Mouse (Mus musculus): ENCODE results near the gene Slc51b. TPM values are rescaled to one million over a fixed set of nuclear protein-coding genes. Genes with fewer than 3 reads are reported as not detected.

Gene Slc51b
- total RNA-seq, 2 experiments from 2014 or later, result not detected

- peak overlapping the region; percentile 42 for H3K4me3 ChIP-seq
Observed at GRCm38 (mm10) chr9:65404331-65405183, 18.2 kb downstream of the Slc51b start.

GRCm38 (mm10) chr9:65399934-65400333, 22.8 kb downstream of the Slc51b start:
- peak overlapping the region; percentile 79 for H3K27ac ChIP-seq
- DNase-seq, result peak; percentile 21
- intact Hi-C loops (cut with DNase I), result no loop called here

More at GRCm38 (mm10) chr9:65404331-65405183, 18.2 kb downstream of the Slc51b start:
- peak; percentile 90 for DNase-seq
- peak overlapping the region; percentile 79 for H3K27ac ChIP-seq
- no peak for TF ChIP-seq CTCF (IDR thresholded peaks at IDR 0.05)
- intact Hi-C loops (cut with DNase I), result no loop called here

GRCm38 (mm10) chr9:65398279-65398678, 24.5 kb downstream of the Slc51b start, which contains the start of gene Rasl12:
Gene Rasl12, plus strand, starts transcription at chr9:65398506.
- TF ChIP-seq CTCF (IDR thresholded peaks at IDR 0.05), result no peak
- DNase-seq, result peak; percentile 84
- intact Hi-C loops (cut with DNase I), result no loop called here
- Histone ChIP-seq H3K27ac (peak within 1 kb of the TSS; percentile 79), H3K4me3 (peak within 1 kb of the TSS; percentile 74)

More at GRCm38 (mm10) chr9:65399934-65400333, 22.8 kb downstream of the Slc51b start:
- TF ChIP-seq CTCF (IDR thresholded peaks at IDR 0.05), result no peak
- H3K4me3 ChIP-seq, result peak overlapping the region; percentile 74

GRCm38 (mm10) chr9:65394360-65394759, 28.4 kb downstream of the Slc51b start:
- intact Hi-C loops (cut with DNase I), result no loop called here
- Histone ChIP-seq H3K27ac (peak overlapping the region; percentile 96), H3K4me3 (no peak overlapping the region)
- peak; percentile 35 for DNase-seq
- TF ChIP-seq CTCF (IDR thresholded peaks at IDR 0.05), result no peak

- intact Hi-C loops (cut with DNase I), result loop anchor here (2.0 kb wide), 2 partner anchors 23 to 39 kb away; no protein-coding TSS in a partner anchor
- peak; percentile 48 for DNase-seq
- Histone ChIP-seq H3K27ac (peak overlapping the region; percentile 96), H3K4me3 (no peak overlapping the region)
- no peak for TF ChIP-seq CTCF (IDR thresholded peaks at IDR 0.05)
Observed at GRCm38 (mm10) chr9:65393606-65394005, 29.1 kb downstream of the Slc51b start.

- Histone ChIP-seq H3K4me3 (no peak overlapping the region), H3K27ac (peak overlapping the region; percentile 96)
- intact Hi-C loops (cut with DNase I), result loop anchor here (2.0 kb wide), 2 partner anchors 24 to 40 kb away; no protein-coding TSS in a partner anchor
- peak; percentile 85 for TF ChIP-seq CTCF (IDR thresholded peaks at IDR 0.05)
- peak; percentile 84 for DNase-seq
Observed at GRCm38 (mm10) chr9:65392638-65393364, 30.0 kb downstream of the Slc51b start.

DNA sequence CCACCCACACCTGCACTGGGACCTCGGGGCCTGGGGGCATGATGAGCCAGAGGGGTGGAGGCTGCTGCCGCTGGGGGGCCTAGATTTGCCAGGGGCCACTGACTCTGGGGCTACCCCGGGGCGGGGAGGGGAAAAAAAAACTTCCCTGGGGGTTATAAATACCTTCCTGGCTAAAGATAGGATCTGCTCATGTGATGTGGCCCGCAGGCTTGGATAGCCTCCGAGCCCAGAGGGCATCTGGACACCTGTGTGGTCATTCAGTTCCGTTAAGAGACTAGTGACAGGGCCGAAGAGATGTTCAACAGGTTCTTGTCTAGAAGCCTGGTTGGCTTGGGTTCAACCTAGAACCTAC, 31.2 kb downstream of the Slc51b start, which contains the start of gene Kbtbd13:
Gene Kbtbd13, minus strand, starts transcription at position 40 of the 352 bp plus-strand sequence.
- intact Hi-C loops (cut with DNase I), result loop anchor here (2.0 kb wide), 1 partner anchor 45 kb away; the partner anchor contains the start of gene Pdcd7
- peak within 1 kb of the TSS; percentile 75 for H3K4me3 ChIP-seq
- peak; percentile 84 for DNase-seq
- no peak for TF ChIP-seq CTCF (IDR thresholded peaks at IDR 0.05)
- peak within 1 kb of the TSS; percentile 96 for H3K27ac ChIP-seq

- H3K27ac ChIP-seq, result peak overlapping the region; percentile 96
- DNase-seq, result peak; percentile 68
- peak overlapping the region; percentile 75 for H3K4me3 ChIP-seq
- no peak for TF ChIP-seq CTCF (IDR thresholded peaks at IDR 0.05)
- intact Hi-C loops (cut with DNase I), result loop anchor here (2.0 kb wide), 1 partner anchor 44 kb away; the partner anchor contains the start of gene Pdcd7
Observed at GRCm38 (mm10) chr9:65390752-65391612, 31.8 kb downstream of the Slc51b start.

- H3K4me3 ChIP-seq, result no peak overlapping the region
- intact Hi-C loops (cut with DNase I), result no loop called here
- peak overlapping the region; percentile 73 for H3K27ac ChIP-seq
- TF ChIP-seq CTCF (IDR thresholded peaks at IDR 0.05), result 0 out of 2 replicates have a peak, but pooled peaks have one; percentile 2
- DNase-seq, result no peak
Observed at GRCm38 (mm10) chr9:65386373-65387140, 36.2 kb downstream of the Slc51b start.

- DNase-seq, result peak; percentile 86
- intact Hi-C loops (cut with DNase I), result no loop called here
- TF ChIP-seq CTCF (IDR thresholded peaks at IDR 0.05), result no peak
- Histone ChIP-seq H3K4me3 (peak overlapping the region; percentile 35), H3K27ac (peak overlapping the region; percentile 88)
Observed at GRCm38 (mm10) chr9:65384276-65384675, 38.5 kb downstream of the Slc51b start.

- peak overlapping the region; percentile 85 for H3K27ac ChIP-seq
- intact Hi-C loops (cut with DNase I), result no loop called here
Observed at GRCm38 (mm10) chr9:65382751-65383097, 40.0 kb downstream of the Slc51b start.

More at GRCm38 (mm10) chr9:65382751-65383097, 40.0 kb downstream of the Slc51b start:
- H3K4me3 ChIP-seq, result no peak overlapping the region
- DNase-seq, result peak; percentile 64
- TF ChIP-seq CTCF (IDR thresholded peaks at IDR 0.05), result no peak

Data from gastrocnemius, adult 2 months (tissue).